Mouse (Mus musculus) MEL (cell line): ENCODE data around the gene Abcc2. TPM values are rescaled to one million over a fixed set of nuclear protein-coding genes. Genes with fewer than 3 reads are reported as not detected.

Source experiments
- DNase-seq: peaks from one replicate; pipeline ENCODE4 v3.0.0; 2011; ENCODE audit warnings: low read depth, low spot score
- H3K27ac ChIP-seq: 2 replicates; pipeline ENCODE4 v1.5.1; 2012; ENCODE audit warnings: low read depth, mild to moderate bottlenecking, control low read depth, low read length, moderate library complexity; ENCODE audit not compliant: control insufficient read depth
- H3K27me3 ChIP-seq, 2 experiments: fragments of 150-350 bp in 1 of 2; sonication (generic) in 1 of 2; 2 replicates each; pipeline ENCODE4 v1.6.1; 2012; ENCODE audit warnings: low read length in 2 of 2, mild to moderate bottlenecking in 2 of 2, improper control_type of control experiment in 1 of 2, moderate library complexity in 1 of 2; ENCODE audit not compliant: insufficient read depth in 2 of 2, control insufficient read depth in 1 of 2
- H3K36me3 ChIP-seq, 2 experiments: 2 replicates each; pipeline ENCODE4 v1.6.1; 2012 to 2014; ENCODE audit warnings: low read length in 2 of 2, improper control_type of control experiment in 1 of 2, inconsistent platforms in 1 of 2, mild to moderate bottlenecking in 1 of 2; ENCODE audit not compliant: insufficient read depth in 2 of 2, control insufficient read depth in 1 of 2
- H3K4me1 ChIP-seq, 2 experiments: fragments of 150-350 bp in 1 of 2; sonication (generic) in 1 of 2; 2 replicates each; pipeline ENCODE4 v1.6.1; 2012; ENCODE audit warnings: low read length in 2 of 2, improper control_type of control experiment in 1 of 2, mild to moderate bottlenecking in 1 of 2; ENCODE audit not compliant: insufficient read depth in 2 of 2, control insufficient read depth in 1 of 2
- H3K4me3 ChIP-seq, 2 experiments: fragments of 150-350 bp in 1 of 2; sonication (generic) in 1 of 2; 2 replicates each; pipeline ENCODE4 v1.5.1; 2012; ENCODE audit warnings: low read depth in 2 of 2, low read length in 2 of 2, mild to moderate bottlenecking in 2 of 2, moderate library complexity in 2 of 2, control low read depth in 1 of 2, improper control_type of control experiment in 1 of 2; ENCODE audit not compliant: control insufficient read depth in 1 of 2, insufficient read depth in 1 of 2
- H3K79me2 ChIP-seq: 2 replicates; pipeline ENCODE4 v1.6.1; 2012; ENCODE audit warnings: mild to moderate bottlenecking, low read length, moderate library complexity; ENCODE audit not compliant: control insufficient read depth, poor library complexity, insufficient read depth
- H3K9ac ChIP-seq: 2 replicates; pipeline ENCODE4 v1.6.1; 2012; ENCODE audit warnings: low read depth, mild to moderate bottlenecking, control low read depth, low read length, moderate library complexity; ENCODE audit not compliant: control insufficient read depth, poor library complexity, severe bottlenecking
- H3K9me3 ChIP-seq: fragments of 150-350 bp; sonication (generic); replicated peaks from 2 replicates; pipeline ENCODE4 v1.6.1; 2012; ENCODE audit warnings: mild to moderate bottlenecking, low read length, improper control_type of control experiment, moderate library complexity; ENCODE audit not compliant: insufficient read depth
- CHD2 ChIP-seq: IDR thresholded peaks from 2 replicates; pipeline ENCODE4 v1.6.1; 2011; ENCODE audit warnings: low read length, improper control_type of control experiment
- CTCF ChIP-seq, 3 experiments: IDR thresholded peaks in 2 of 3; conservative IDR thresholded peaks in 1 of 3; 2 replicates each; pipeline ENCODE4 v1.5.1; 2011 to 2012; ENCODE audit warnings: low read length in 3 of 3, low read depth in 2 of 3, mild to moderate bottlenecking in 2 of 3, improper control_type of control experiment in 1 of 3, inconsistent platforms in 1 of 3, mixed read lengths in 1 of 3, moderate library complexity in 1 of 3; ENCODE audit not compliant: control insufficient read depth in 1 of 3, insufficient read depth in 1 of 3, poor library complexity in 1 of 3, severe bottlenecking in 1 of 3
- EP300 ChIP-seq, 2 experiments: IDR thresholded peaks; 2 replicates each; pipeline ENCODE4 v1.6.1; 2011; ENCODE audit warnings: improper control_type of control experiment in 2 of 2, low read length in 2 of 2, low read depth in 1 of 2, mild to moderate bottlenecking in 1 of 2
- ETS1 ChIP-seq: IDR thresholded peaks from 2 replicates; pipeline ENCODE4 v1.6.1; 2012; ENCODE audit warnings: low read depth, mild to moderate bottlenecking, inconsistent platforms, low read length, improper control_type of control experiment, moderate library complexity
- GABPA ChIP-seq: IDR thresholded peaks from 2 replicates; pipeline ENCODE4 v1.6.1; 2012; ENCODE audit warnings: low read depth, mild to moderate bottlenecking, inconsistent platforms, low read length, improper control_type of control experiment, moderate library complexity
- GATA1 ChIP-seq: IDR thresholded peaks from 2 replicates; pipeline ENCODE4 v1.6.1; 2011; ENCODE audit warnings: low read depth, low read length, improper control_type of control experiment
- MAX ChIP-seq: IDR thresholded peaks from 2 replicates; pipeline ENCODE4 v1.6.1; 2011; ENCODE audit warnings: low read length, improper control_type of control experiment
- MAZ ChIP-seq: IDR thresholded peaks from 2 replicates; pipeline ENCODE4 v1.6.1; 2012; ENCODE audit warnings: low read depth, mild to moderate bottlenecking, inconsistent platforms, low read length, improper control_type of control experiment
- MEF2A ChIP-seq: IDR thresholded peaks from 2 replicates; pipeline ENCODE4 v1.6.1; 2014; ENCODE audit warnings: low read depth, mild to moderate bottlenecking, inconsistent platforms, low read length, improper control_type of control experiment; ENCODE audit not compliant: poor library complexity, insufficient replicate concordance, severe bottlenecking; ENCODE audit errors: extremely low read depth
- MXI1 ChIP-seq: IDR thresholded peaks from 2 replicates; pipeline ENCODE4 v1.6.1; 2011; ENCODE audit warnings: mild to moderate bottlenecking, low read depth, low read length, improper control_type of control experiment
- MYC ChIP-seq: IDR thresholded peaks from 2 replicates; pipeline ENCODE4 v1.6.1; 2011; ENCODE audit warnings: low read depth, mild to moderate bottlenecking, low read length, improper control_type of control experiment, moderate library complexity
- NRF1 ChIP-seq: IDR thresholded peaks from 2 replicates; pipeline ENCODE4 v1.6.1; 2014; ENCODE audit warnings: low read depth, mild to moderate bottlenecking, inconsistent platforms, low read length, improper control_type of control experiment, moderate library complexity; ENCODE audit not compliant: poor library complexity, insufficient read depth, severe bottlenecking
- POLR2A ChIP-seq, 2 experiments: IDR thresholded peaks; 2 replicates each; pipeline ENCODE4 v1.6.1; 2011 to 2012; ENCODE audit warnings: low read length in 2 of 2, mild to moderate bottlenecking in 2 of 2, control low read depth in 1 of 2, improper control_type of control experiment in 1 of 2, low read depth in 1 of 2, moderate library complexity in 1 of 2; ENCODE audit not compliant: control insufficient read depth in 1 of 2, insufficient read depth in 1 of 2, poor library complexity in 1 of 2
- POLR2AphosphoS5 ChIP-seq: IDR thresholded peaks from 2 replicates; pipeline ENCODE4 v1.6.1; 2012; ENCODE audit warnings: low read depth, borderline replicate concordance, mild to moderate bottlenecking, inconsistent platforms, low read length, moderate library complexity, mixed read lengths
- RAD21 ChIP-seq: IDR thresholded peaks from 2 replicates; pipeline ENCODE4 v1.6.1; 2011; ENCODE audit warnings: mild to moderate bottlenecking, low read depth, low read length, improper control_type of control experiment
- SMC3 ChIP-seq: IDR thresholded peaks from 2 replicates; pipeline ENCODE4 v1.6.1; 2011; ENCODE audit warnings: low read depth, low read length, improper control_type of control experiment
- TAL1 ChIP-seq: IDR thresholded peaks from 2 replicates; pipeline ENCODE4 v1.6.1; 2012; ENCODE audit warnings: mild to moderate bottlenecking, inconsistent platforms, low read length, moderate library complexity, mixed read lengths
- TCF12 ChIP-seq: IDR thresholded peaks from 2 replicates; pipeline ENCODE4 v1.6.1; 2014; ENCODE audit warnings: low read depth, mild to moderate bottlenecking, inconsistent platforms, low read length, improper control_type of control experiment, moderate library complexity
- USF1 ChIP-seq: IDR thresholded peaks from 2 replicates; pipeline ENCODE4 v1.6.1; 2014; ENCODE audit warnings: low read depth, mild to moderate bottlenecking, inconsistent platforms, low read length, improper control_type of control experiment, moderate library complexity
- USF2 ChIP-seq, 2 experiments: IDR thresholded peaks; 2 replicates each; pipeline ENCODE4 v1.6.1; 2011 to 2012; ENCODE audit warnings: improper control_type of control experiment in 2 of 2, low read length in 2 of 2, borderline replicate concordance in 1 of 2, inconsistent platforms in 1 of 2, low read depth in 1 of 2, mild to moderate bottlenecking in 1 of 2; ENCODE audit not compliant: insufficient read depth in 1 of 2
- ZKSCAN1 ChIP-seq: IDR thresholded peaks from 2 replicates; pipeline ENCODE4 v1.6.1; 2012; ENCODE audit warnings: low read depth, mild to moderate bottlenecking, inconsistent platforms, low read length, improper control_type of control experiment, moderate library complexity
- polyA plus RNA-seq, 2 experiments: library from polyadenylated mRNA; stranded (reverse) in 1 of 2; unstranded in 1 of 2; fragments of >175 nt in 1 of 2; fragments of >200 nt in 1 of 2; gene quantifications; 2 replicates each; pipeline versions ENCODE4 v1.2.1 to v1.2.4; 2012; ENCODE audit warnings: low replicate concordance in 2 of 2, low read depth in 1 of 2; ENCODE audit not compliant: insufficient read length in 2 of 2, insufficient read depth in 1 of 2, missing spikeins in 1 of 2
- total RNA-seq: library from RNA; depleted of rRNA; stranded (reverse); fragments of 300-350 nt; gene quantifications from 2 replicates; pipeline ENCODE4 v1.2.3, GENCODE M21; 2012

Gene Abcc2
- total and polyA plus RNA-seq, 3 experiments = 0.04 TPM; not detected in 2

- 0 out of 6 replicates have a peak, but pooled peaks of 1 of the 3 experiments have one; percentile 34 for TF ChIP-seq CTCF (IDR thresholded peaks at IDR 0.05 in 2 of 3, conservative IDR thresholded peaks at IDR 0.05 in 1 of 3; ENCODE audit: control insufficient read depth in 1 of 3, insufficient read depth in 1 of 3, low read depth in 2 of 3, low read length in 3 of 3, poor library complexity in 1 of 3, severe bottlenecking in 1 of 3)
- peak; percentile 84; the same call in 1 of the 2 replicates for TF ChIP-seq MXI1
- no peak for TF ChIP-seq RAD21
- peak; percentile 77; the same call in 1 of the 2 replicates for TF ChIP-seq POLR2AphosphoS5
- no peak for TF ChIP-seq CHD2
- peak; percentile 82; the same call in 1 of the 2 replicates for TF ChIP-seq MAZ
- no peak for TF ChIP-seq GATA1
- TF ChIP-seq USF1 = peak; percentile 7; the same call in 1 of the 2 replicates
- no peak for TF ChIP-seq USF2 (IDR thresholded peaks at IDR 0.05; ENCODE audit: borderline replicate concordance in 1 of 2, insufficient read depth in 1 of 2, low read depth in 1 of 2, low read length in 2 of 2)
- TF ChIP-seq MEF2A = 0 out of 2 replicates have a peak, but pooled peaks have one; percentile 58
- peak; percentile 55 for TF ChIP-seq NRF1
- TF ChIP-seq SMC3 = no peak
- no peak for TF ChIP-seq ZKSCAN1
- peak; percentile 70 for TF ChIP-seq MAX
Measured at GRCm38 (mm10) chr19:43752489-43753225, 29.3 kb upstream of the Abcc2 start, which contains the start of the genes Cutc and Cox15 (continued).

GRCm38 (mm10) chr19:43753226-43753835 lies 28.7 kb upstream of the Abcc2 start:
- H3K27me3 ChIP-seq = no peaks in the 10 kb centered on the region
- TF ChIP-seq TCF12 = peak; percentile 7; the same call in 1 of the 2 replicates
- TF ChIP-seq TAL1 = no peak
- TF ChIP-seq GABPA = no peak
- peak; percentile 56 to 61 for TF ChIP-seq EP300 (IDR thresholded peaks at IDR 0.05; ENCODE audit: low read depth in 1 of 2, low read length in 2 of 2)
- TF ChIP-seq GATA1 = peak; percentile 56; the same call in 1 of the 2 replicates
- peak; percentile 81 to 94 (median 92) for TF ChIP-seq CTCF (IDR thresholded peaks at IDR 0.05 in 2 of 3, conservative IDR thresholded peaks at IDR 0.05 in 1 of 3; ENCODE audit: control insufficient read depth in 1 of 3, insufficient read depth in 1 of 3, low read depth in 2 of 3, low read length in 3 of 3, poor library complexity in 1 of 3, severe bottlenecking in 1 of 3)
- peak; percentile 80 for TF ChIP-seq ETS1
- peak; percentile 41; the same call in 1 of the 2 replicates for TF ChIP-seq MYC
- no peak for TF ChIP-seq POLR2A (IDR thresholded peaks at IDR 0.05; ENCODE audit: control insufficient read depth in 1 of 2, insufficient read depth in 1 of 2, low read depth in 1 of 2, low read length in 2 of 2, poor library complexity in 1 of 2)
- TF ChIP-seq SMC3 = peak; percentile 69
- TF ChIP-seq RAD21 = peak; percentile 68
- H3K4me1 ChIP-seq = peaks cover 9 to 15% of the 10 kb centered on the region in 2 experiments
- peak overlapping the region; percentile 84 to 98 for H3K4me3 ChIP-seq
- H3K79me2 ChIP-seq = peaks cover 15% of the 10 kb centered on the region
- H3K27ac ChIP-seq = peak overlapping the region; percentile 77
- no peaks in the 10 kb centered on the region for H3K9me3 ChIP-seq
- peaks cover 10 to 33% of the 10 kb centered on the region in 2 experiments for H3K36me3 ChIP-seq
- DNase-seq = peak; percentile 94
- H3K9ac ChIP-seq = peak overlapping the region; percentile 98
